Mouse (Mus musculus) stomach, postnatal 0 days (tissue): Measurements from ENCODE around the gene Ddr1.

Experiments used
- CTCF ChIP-seq: IDR thresholded peaks from 2 replicates; pipeline ENCODE4 v1.5.1; 2016; ENCODE audit warnings: antibody characterized with exemption, low read depth, mild to moderate bottlenecking, moderate library complexity
- EP300 ChIP-seq: optimal IDR thresholded peaks from 2 replicates; pipeline ENCODE3; 2016; ENCODE audit warnings: antibody characterized with exemption

- TF ChIP-seq EP300: no peak
- no peak for TF ChIP-seq CTCF
These were observed 39.9 kb upstream of the Ddr1 start for GRCm38 (mm10) chr17:35744361-35744760.
